In genomic region chr13:99237122-99237521, GRCm38 (mm10) we compare ENCODE assay signal across 11 mouse cellular contexts. TPM values are rescaled to one million over a fixed set of nuclear protein-coding genes. Genes with fewer than 3 reads are reported as not detected.
DNase-seq lines count a peak whose midpoint lies in the region; ATAC-seq and TF ChIP-seq lines count a peak whose summit lies in the region.
"Had no signal": no experiment of that assay in that cellular context is flagged by ENCODE, and none has a peak within 500 bp of the region (broad histone marks: within the 10 kb centered on the region; RNA-seq: fewer than 3 reads in every experiment).

No protein-coding gene starts in this region.

- no peaks in the 10 kb centered on the region for H3K27me3 ChIP-seq in lung, embryonic 14.5 days (ENCODE audit: insufficient read depth, low read length)
- H3K27me3 ChIP-seq in stomach, embryonic 15.5 days (replicated peaks): no peaks in the 10 kb centered on the region
- no peaks in the 10 kb centered on the region for H3K27me3 ChIP-seq in liver, postnatal 0 days (ENCODE audit: insufficient read depth, low read length)

- peak; percentile 93 for DNase-seq in heart, adult 11 months
- no peak for DNase-seq in heart, adult 8-10 months (ENCODE audit: low spot score)
- DNase-seq in lung, embryonic 14.5 days: peak; percentile 68
- DNase-seq in lung, postnatal 14 days: no peak
- DNase-seq in heart, postnatal 10 days: peak; percentile 43 to 44
- no peak for DNase-seq in liver, postnatal 0 days
- DNase-seq: cerebellum, postnatal 36 days had no signal

- TF ChIP-seq CTCF in lung, embryonic 14.5 days (IDR thresholded peaks at IDR 0.05; ENCODE audit: low read depth): no peak
- TF ChIP-seq CTCF in liver, postnatal 0 days (IDR thresholded peaks at IDR 0.05; ENCODE audit: low read depth): no peak

- peaks cover 27% of the 10 kb centered on the region for H3K4me1 ChIP-seq in lung, embryonic 14.5 days (ENCODE audit: insufficient read depth)
- peaks cover 22% of the 10 kb centered on the region for H3K4me1 ChIP-seq in stomach, embryonic 15.5 days
- no peaks in the 10 kb centered on the region for H3K4me1 ChIP-seq in liver, postnatal 0 days (ENCODE audit: insufficient read depth)

- 54% methylated on average over 5 of the region's 5 CpGs for WGBS in lung, embryonic 14.5 days
- 74% methylated on average over 5 of the region's 5 CpGs for WGBS in stomach, embryonic 15.5 days
- 77% methylated on average over 5 of the region's 5 CpGs for WGBS in liver, postnatal 0 days (ENCODE audit: insufficient replicate concordance)

- no peak overlapping the region for H3K4me2 ChIP-seq in lung, embryonic 14.5 days
- no peak overlapping the region for H3K4me2 ChIP-seq in stomach, embryonic 15.5 days
- H3K4me2 ChIP-seq in liver, postnatal 0 days (ENCODE audit: low read depth, low read length): no peak overlapping the region

- no peak overlapping the region for H3K4me3 ChIP-seq in lung, embryonic 14.5 days (ENCODE audit: low read depth, low read length)
- H3K4me3 ChIP-seq in stomach, embryonic 15.5 days (replicated peaks): no peak overlapping the region
- H3K4me3 ChIP-seq in liver, postnatal 0 days (ENCODE audit: low read depth, low read length): no peak overlapping the region
- H3K4me3 ChIP-seq: erythroblast, embryonic 14.5 days had no signal

- H3K27ac ChIP-seq in lung, embryonic 14.5 days (ENCODE audit: low read depth): peak overlapping the region; percentile 95
- H3K27ac ChIP-seq in stomach, embryonic 15.5 days: peak overlapping the region; percentile 91
- no peak overlapping the region for H3K27ac ChIP-seq in liver, postnatal 0 days (ENCODE audit: low read depth)

- intact Hi-C loops in heart, postnatal 10 days (cut with DNase I): loop anchor here (5.0 kb wide), 1 partner anchor 110 kb away; no protein-coding TSS in a partner anchor

- no peaks in the 10 kb centered on the region for H3K9me3 ChIP-seq in lung, embryonic 14.5 days (ENCODE audit: low read depth, low read length)
- no peaks in the 10 kb centered on the region for H3K9me3 ChIP-seq in stomach, embryonic 15.5 days
- no peaks in the 10 kb centered on the region for H3K9me3 ChIP-seq in liver, postnatal 0 days (ENCODE audit: low read length)
- H3K9me3 ChIP-seq: G1E had no signal

- no peak for TF ChIP-seq EP300 in liver, postnatal 0 days (IDR thresholded peaks at IDR 0.05; ENCODE audit: low read depth)

- no peak for ATAC-seq in lung, embryonic 14.5 days (ENCODE audit: insufficient read depth)
- ATAC-seq in stomach, embryonic 15.5 days (ENCODE audit: insufficient read depth, low FRiP score, low read depth): no peak
- no peak for ATAC-seq in liver, postnatal 0 days
- ATAC-seq in CD4-positive, CD25-positive, alpha-beta regulatory T cell, adult 4 months: no peak

- H3K9ac ChIP-seq in lung, embryonic 14.5 days: no peak overlapping the region
- H3K9ac ChIP-seq in stomach, embryonic 15.5 days: no peak overlapping the region
- no peak overlapping the region for H3K9ac ChIP-seq in liver, postnatal 0 days (replicated peaks)

- H3K36me3 ChIP-seq in lung, embryonic 14.5 days (ENCODE audit: insufficient read depth): no peaks in the 10 kb centered on the region
- H3K36me3 ChIP-seq in stomach, embryonic 15.5 days: no peaks in the 10 kb centered on the region
- no peaks in the 10 kb centered on the region for H3K36me3 ChIP-seq in liver, postnatal 0 days (replicated peaks; ENCODE audit: insufficient read depth, low read length)
- H3K36me3 ChIP-seq: G1E had no signal

RNA-seq across cellular contexts. Expression of gene Zfp366, which starts 52.5 kb away (rescaled TPM):
- 10 to 100 TPM in 2 of 4 experiments, 1 to 10 TPM in 2; 7.9 to 12.2 (median 9.7) TPM for total RNA-seq in heart, adult 8-10 months (2022)
- 1.3 and 1.5 TPM in 2 replicates for polyA plus RNA-seq in lung, embryonic 14.5 days (2014; fragmentation: Nextera tagmentation; extraction: Ambion mirVana)
- 10 to 100 TPM; 13.4 to 16.9 TPM for total RNA-seq in heart, postnatal 10 days (2021)
- 0.57 and 0.68 TPM in 2 replicates for polyA plus RNA-seq in stomach, embryonic 15.5 days (2015; fragmentation: Nextera tagmentation; extraction: Ambion mirVana)
- 0.33 and 0.39 TPM in 2 replicates for polyA plus RNA-seq in liver, postnatal 0 days (2015; fragmentation: Nextera tagmentation; extraction: Ambion mirVana)
- polyA plus RNA-seq in CD4-positive, CD25-positive, alpha-beta regulatory T cell, adult 4 months (2017; shearing (Covaris generic)): under 1 TPM in 1 of 2 experiments, not detected in 1; 0.09 TPM
- polyA plus RNA-seq: erythroblast, embryonic 14.5 days; G1E had no signal

Comparison
In these comparisons a context has a peak if more than half of its experiments do, and no peak if none do; other contexts are left out.
1. DNase-seq: peak in heart, adult 11 months (single experiment), lung, embryonic 14.5 days (single experiment) and heart, postnatal 10 days (2 of 2); none in heart, adult 8-10 months (single experiment), lung, postnatal 14 days (single experiment) and liver, postnatal 0 days (single experiment).